Mouse (Mus musculus): ENCODE measurements around the gene Hyls1.

DNA sequence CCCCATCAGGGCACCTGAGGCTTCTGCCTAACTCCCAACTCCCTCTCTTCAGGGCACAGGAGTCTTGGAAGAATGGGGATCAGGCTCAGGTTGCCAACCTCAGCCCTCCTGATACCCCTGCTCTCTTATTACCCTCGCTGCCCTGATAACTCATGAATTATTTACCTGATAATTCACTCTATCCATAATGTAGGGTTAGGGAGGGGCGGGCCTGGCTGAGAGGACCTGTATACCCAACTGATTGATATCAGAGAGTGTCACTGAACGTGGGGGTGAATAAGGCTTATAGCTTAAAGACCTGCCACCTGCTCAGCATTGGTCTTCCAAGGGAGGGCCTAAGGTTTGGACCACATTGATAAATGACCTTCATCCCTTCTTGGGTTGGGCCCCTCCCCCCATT is 52.0 kb downstream of the Hyls1 start, which contains the start of gene Gm1113:
- TF ChIP-seq POLR2A (IDR thresholded peaks at IDR 0.05; ENCODE audit: low read depth, low read length) (no peak), MAZ (IDR thresholded peaks at IDR 0.05; ENCODE audit: low read depth, low read length) (no peak), CTCF (conservative IDR thresholded peaks at IDR 0.05 in 1 of 2, IDR thresholded peaks at IDR 0.05 in 1 of 2; ENCODE audit: low read depth in 2 of 2, low read length in 2 of 2) (no peak), ZC3H11A (IDR thresholded peaks at IDR 0.05; ENCODE audit: low read depth, low read length) (no peak), MAX (IDR thresholded peaks at IDR 0.05; ENCODE audit: low read length) (no peak)
